Mouse (Mus musculus) neural tube, embryonic 12.5 days (tissue): Measurements from ENCODE around the gene Fbxw4. TPM values are rescaled to one million over a fixed set of nuclear protein-coding genes. Genes with fewer than 3 reads are reported as not detected.

Experiments
- ATAC-seq: fragments of 200-750 bp; cut with Nextera tagmentation; 2 replicates; pipeline ENCODE4 v1.8.0; 2017; ENCODE audit warnings: low read depth, mild to moderate bottlenecking, moderate TSS enrichment, moderate library complexity; ENCODE audit not compliant: low FRiP score
- H3K27ac ChIP-seq: fragments of 300-500 bp; sonication (generic); 2 replicates; pipeline ENCODE4 v1.5.1; 2016
- H3K27me3 ChIP-seq: fragments of 300-500 bp; sonication (generic); replicated peaks from 2 replicates; pipeline ENCODE4 v1.6.1; 2016; ENCODE audit warnings: mild to moderate bottlenecking
- H3K36me3 ChIP-seq: fragments of 300-500 bp; sonication (generic); 2 replicates; pipeline ENCODE4 v1.6.1; 2016; ENCODE audit warnings: mild to moderate bottlenecking
- H3K4me1 ChIP-seq: fragments of 300-500 bp; sonication (generic); 2 replicates; pipeline ENCODE4 v1.6.1; 2016
- H3K4me2 ChIP-seq: fragments of 300-500 bp; sonication (generic); replicated peaks from 2 replicates; pipeline ENCODE4 v1.6.1; 2016; ENCODE audit warnings: mild to moderate bottlenecking
- H3K4me3 ChIP-seq: fragments of 300-500 bp; sonication (generic); 2 replicates; pipeline ENCODE4 v1.5.1; 2016
- H3K9ac ChIP-seq: fragments of 300-500 bp; sonication (generic); 2 replicates; pipeline ENCODE4 v1.6.1; 2016; ENCODE audit warnings: mild to moderate bottlenecking
- H3K9me3 ChIP-seq: fragments of 300-500 bp; sonication (generic); 2 replicates; pipeline ENCODE4 v1.6.1; 2016; ENCODE audit warnings: mild to moderate bottlenecking
- WGBS: fragments of 180-500 bp; shearing (Covaris S2); methylation state at CpG from one replicate; pipeline ENCODE4 v1.1.7; 2016; 5-methylcytosine and 5-hydroxymethylcytosine counted together
- polyA plus RNA-seq: library from polyadenylated mRNA; unstranded; fragments of >200 nt; fragmentation: Nextera tagmentation; extraction: Ambion mirVana; gene quantifications from 2 replicates; pipeline ENCODE4 v1.2.1, GENCODE M21; 2016

The Fbxw4 gene
- polyA plus RNA-seq, 1 experiment from 2014 or later: 5.9 TPM

DNA sequence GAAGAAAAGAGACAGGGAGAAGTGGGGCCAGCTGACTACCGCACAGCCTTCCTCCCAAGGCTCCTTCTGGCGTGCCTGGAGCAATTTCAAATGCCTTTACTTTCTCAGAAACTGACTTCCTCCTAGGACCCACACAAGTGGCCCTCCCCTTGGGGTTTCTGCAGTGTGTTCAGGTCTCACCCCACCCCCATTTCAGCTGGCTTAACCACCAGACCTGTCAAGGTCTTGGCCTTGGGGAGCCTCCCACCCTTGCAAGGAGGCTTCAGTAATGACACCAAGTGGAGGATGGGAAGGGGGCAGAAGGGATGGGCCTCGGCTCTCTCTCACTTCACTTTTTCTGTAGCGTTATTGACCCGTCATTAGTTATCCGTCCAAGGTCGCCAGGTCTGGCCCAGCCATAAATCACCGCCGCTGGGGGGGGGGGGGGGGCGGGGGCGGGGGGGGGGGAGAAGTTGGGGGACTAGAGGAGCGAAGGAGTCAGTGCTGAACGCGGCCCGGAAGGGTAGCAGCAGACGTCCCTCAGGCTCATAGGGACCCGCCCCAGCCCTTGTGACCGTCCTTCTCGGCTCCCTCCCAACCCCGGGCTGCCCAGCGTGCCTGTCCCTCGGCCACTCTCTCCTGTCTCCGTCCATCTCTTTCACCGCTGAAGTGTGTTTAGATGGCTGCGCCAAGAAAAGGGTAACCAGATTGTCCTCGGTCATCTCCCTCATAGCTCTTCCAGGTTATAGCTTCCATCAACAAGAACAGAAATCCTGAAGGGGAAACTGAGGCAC is 115.8 kb downstream of the Fbxw4 start:
- no peak overlapping the region for H3K27ac ChIP-seq
- H3K27me3 ChIP-seq: peaks cover 62% of the 10 kb centered on the region

DNA sequence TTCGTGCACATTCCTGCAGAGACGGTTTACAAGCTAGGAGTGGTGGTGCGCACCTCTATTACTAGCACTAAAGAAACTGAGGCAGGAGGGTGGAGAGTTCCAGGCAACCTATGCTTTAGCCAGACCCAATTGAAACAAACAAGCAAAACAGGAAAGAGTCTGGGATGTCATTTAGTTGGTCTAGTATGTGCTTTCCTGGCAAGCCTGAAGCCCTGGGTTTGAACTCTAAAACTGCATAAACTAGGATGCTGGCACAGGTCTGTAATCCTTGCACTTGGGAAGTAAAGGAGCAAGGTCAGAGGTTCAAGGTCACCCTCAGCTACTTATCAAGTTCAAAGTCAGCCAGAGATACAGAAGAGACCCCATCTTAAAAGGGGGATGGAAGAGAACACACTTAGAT is 118.1 kb downstream of the Fbxw4 start:
- Histone ChIP-seq H3K4me2 (peak overlapping the region; percentile 68), H3K9me3 (no peaks in the 10 kb centered on the region), H3K4me1 (peaks cover 43% of the 10 kb centered on the region), H3K27me3 (peaks cover 51% of the 10 kb centered on the region), H3K27ac (peak overlapping the region; percentile 17; the same call in 1 of the 2 replicates), H3K9ac (0 out of 2 replicates have a peak overlapping the region, but pooled peaks have one; percentile 49), H3K4me3 (peak overlapping the region; percentile 18; the same call in 1 of the 2 replicates), H3K36me3 (no peaks in the 10 kb centered on the region)
- no peak for ATAC-seq
- WGBS: 12% methylated on average over 3 of the region's 3 CpGs

More for the DNA sequence above, 115.8 kb downstream of the Fbxw4 start:
- H3K4me2 ChIP-seq: peak overlapping the region; percentile 76
- H3K9ac ChIP-seq: peak overlapping the region; percentile 40; the same call in 1 of the 2 replicates
- under 1% methylated on average over 17 of the region's 26 CpGs for WGBS
- H3K9me3 ChIP-seq: no peaks in the 10 kb centered on the region
- peaks cover 58% of the 10 kb centered on the region for H3K4me1 ChIP-seq
- no peaks in the 10 kb centered on the region for H3K36me3 ChIP-seq
- ATAC-seq: no peak
- peak overlapping the region; percentile 29 for H3K4me3 ChIP-seq

DNA sequence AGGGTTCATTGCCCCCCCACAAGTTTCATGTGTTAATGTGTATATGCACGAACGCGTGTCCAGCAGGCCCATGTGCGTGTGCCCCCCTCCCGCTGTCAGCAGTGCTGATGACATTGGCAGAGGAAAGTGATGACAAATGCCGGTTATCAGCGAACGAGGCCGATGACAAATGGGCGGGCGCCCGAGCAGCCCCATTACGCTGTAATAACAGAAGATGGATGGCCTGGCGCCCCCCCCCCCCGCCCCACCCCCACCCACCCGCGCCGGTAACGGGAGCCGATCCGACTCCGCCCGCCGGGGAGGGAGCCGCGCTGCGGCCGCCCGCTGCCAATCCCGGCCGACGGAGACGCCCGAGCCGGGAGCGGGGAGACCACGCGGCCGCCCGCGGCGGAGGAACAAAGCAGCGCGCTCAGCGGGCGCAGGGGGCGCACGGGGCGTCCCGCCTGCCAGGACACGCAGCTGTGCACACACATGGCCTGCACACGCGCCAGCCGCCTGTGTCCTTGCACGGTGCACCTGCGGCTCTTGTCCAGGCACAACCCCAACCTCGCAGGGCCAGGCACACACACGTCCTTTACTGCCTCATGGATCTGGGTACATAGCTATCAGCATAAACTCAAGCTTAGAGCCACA is 118.6 kb downstream of the Fbxw4 start:
- under 1% methylated on average over 52 of the region's 58 CpGs for WGBS
- Histone ChIP-seq H3K36me3 (no peaks in the 10 kb centered on the region), H3K4me1 (peaks cover 43% of the 10 kb centered on the region), H3K9ac (peak overlapping the region; percentile 49), H3K4me2 (peak overlapping the region; percentile 68), H3K9me3 (no peaks in the 10 kb centered on the region), H3K27me3 (peaks cover 47% of the 10 kb centered on the region), H3K27ac (peak overlapping the region; percentile 17), H3K4me3 (peak overlapping the region; percentile 18)
- ATAC-seq: peak; percentile 72

DNA sequence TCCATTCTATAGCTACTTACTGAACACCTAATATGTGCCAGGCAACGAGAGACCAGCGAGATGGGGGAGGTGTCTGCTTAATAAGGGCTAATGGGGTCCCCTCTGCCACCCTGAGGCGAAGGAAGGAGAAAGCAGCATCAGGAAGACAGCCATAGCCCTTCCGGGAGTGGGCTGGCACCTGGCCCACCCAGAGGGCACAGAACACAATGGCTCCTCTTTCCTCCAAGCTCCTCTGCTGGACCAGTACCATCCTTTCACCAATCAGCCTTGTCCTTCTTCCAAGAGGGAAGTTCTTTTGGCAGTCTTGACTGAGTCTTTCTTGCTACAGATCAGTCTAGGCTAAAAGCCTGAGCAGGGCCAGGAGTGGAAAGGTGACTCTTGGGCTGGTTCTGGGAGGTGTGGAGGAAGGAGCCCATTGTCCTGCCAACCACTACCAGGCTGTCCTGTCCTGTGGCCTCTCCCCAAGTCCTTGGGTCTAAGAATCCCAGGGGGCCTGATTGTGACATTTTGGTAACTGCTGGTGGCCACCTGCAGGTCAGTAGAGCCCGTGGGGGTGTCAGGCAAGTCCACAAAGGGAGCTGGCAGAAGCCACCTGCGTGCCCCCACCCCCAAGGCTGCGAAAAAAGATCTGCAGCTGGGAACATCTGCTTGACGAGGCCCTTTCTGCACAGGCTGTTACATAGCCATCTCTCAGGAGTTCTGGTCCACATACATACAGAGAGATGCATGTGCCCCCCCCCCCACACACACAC is 119.3 kb downstream of the Fbxw4 start:
- WGBS: 27% methylated on average over 8 of the region's 8 CpGs
- peaks cover 47% of the 10 kb centered on the region for H3K4me1 ChIP-seq
- H3K4me2 ChIP-seq: peak overlapping the region; percentile 68
- peak overlapping the region; percentile 49; the same call in 1 of the 2 replicates for H3K9ac ChIP-seq
- ATAC-seq: no peak; the same call in 1 of the 2 replicates
- H3K27me3 ChIP-seq: peaks cover 40% of the 10 kb centered on the region
- H3K36me3 ChIP-seq: no peaks in the 10 kb centered on the region
- H3K9me3 ChIP-seq: no peaks in the 10 kb centered on the region
- H3K4me3 ChIP-seq: peak overlapping the region; percentile 18
- H3K27ac ChIP-seq: peak overlapping the region; percentile 17; the same call in 1 of the 2 replicates

DNA sequence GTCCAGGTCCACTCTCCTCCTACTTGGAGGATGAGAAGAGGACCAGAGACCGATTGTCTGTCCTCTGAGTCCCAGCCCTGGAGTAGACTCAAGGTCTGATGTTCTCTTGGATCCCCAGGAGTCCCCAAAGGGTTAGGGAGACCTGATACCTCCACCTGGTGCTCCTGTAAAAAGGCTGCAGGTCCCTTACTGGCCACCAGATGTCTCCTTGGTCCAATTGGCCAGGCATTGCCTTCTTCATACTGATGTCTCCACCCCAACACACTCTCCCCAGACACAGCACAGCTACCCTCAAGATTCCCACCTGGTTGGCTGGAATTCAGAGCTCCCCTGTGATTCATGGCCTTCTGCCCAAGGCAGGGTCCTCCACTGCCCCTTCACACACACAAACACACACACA is 122.6 kb downstream of the Fbxw4 start:
- Histone ChIP-seq H3K4me1 (peaks cover 47% of the 10 kb centered on the region), H3K4me3 (no peak overlapping the region), H3K4me2 (no peak overlapping the region), H3K9me3 (no peaks in the 10 kb centered on the region), H3K27me3 (peaks cover 17% of the 10 kb centered on the region; the same call in 1 of the 2 replicates), H3K36me3 (no peaks in the 10 kb centered on the region), H3K27ac (no peak overlapping the region), H3K9ac (no peak overlapping the region)
- WGBS: 59% methylated on average over 1 of the region's 1 CpGs
- no peak for ATAC-seq

DNA sequence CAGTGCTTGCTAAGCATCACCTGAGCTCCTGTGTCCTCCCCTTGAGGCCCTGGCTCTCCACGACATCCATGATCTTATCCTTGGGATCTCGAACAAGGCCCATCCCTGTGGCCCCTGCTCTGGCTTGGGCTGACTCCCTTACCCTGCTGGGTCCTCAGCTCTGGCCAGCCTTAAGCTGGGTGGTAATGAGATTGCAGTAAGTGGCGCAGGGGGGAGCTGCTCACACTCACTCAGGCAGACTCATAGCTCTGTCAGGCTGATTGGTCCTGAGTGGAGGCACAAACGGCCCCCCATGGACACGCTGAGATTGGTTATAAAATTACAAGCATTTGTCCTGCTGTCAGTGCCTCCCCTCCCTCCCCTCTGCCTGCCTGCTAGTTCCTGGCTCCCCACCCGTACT is 124.2 kb downstream of the Fbxw4 start:
- Histone ChIP-seq H3K4me1 (peaks cover 35% of the 10 kb centered on the region), H3K27ac (0 out of 2 replicates have a peak overlapping the region, but pooled peaks have one; percentile 3), H3K27me3 (peaks cover 10% of the 10 kb centered on the region; the same call in 1 of the 2 replicates), H3K9ac (no peak overlapping the region), H3K4me3 (no peak overlapping the region), H3K36me3 (no peaks in the 10 kb centered on the region), H3K4me2 (no peak overlapping the region), H3K9me3 (no peaks in the 10 kb centered on the region)
- WGBS: 40% methylated on average over 6 of the region's 6 CpGs
- peak; percentile 42; the same call in 1 of the 2 replicates for ATAC-seq

DNA sequence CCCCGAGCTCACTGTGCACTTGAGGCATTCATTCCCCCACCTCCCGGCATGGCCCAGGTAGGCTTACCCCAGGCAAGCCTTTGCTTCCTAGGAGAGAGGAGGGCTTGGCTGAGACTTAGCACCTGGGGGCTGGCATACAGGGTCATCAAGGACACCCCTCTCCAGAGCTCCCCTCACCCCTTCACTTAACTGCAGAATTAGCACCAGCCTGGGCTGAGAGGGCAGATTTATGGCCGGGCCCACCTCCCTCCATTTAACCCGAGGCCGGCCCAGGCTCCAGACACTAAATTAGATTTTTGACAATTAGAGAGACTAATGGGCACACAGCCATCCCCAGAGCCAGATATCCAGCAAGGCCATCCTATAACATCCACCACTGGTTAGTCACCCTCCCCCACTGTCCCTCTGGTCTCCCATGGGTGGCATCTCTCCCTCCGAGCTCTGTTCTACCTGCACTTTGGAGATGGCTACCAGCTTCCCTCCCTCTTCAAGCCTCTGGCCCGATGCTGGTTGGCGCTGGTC is 124.8 kb downstream of the Fbxw4 start:
- 49% methylated on average over 8 of the region's 8 CpGs for WGBS
- Histone ChIP-seq H3K36me3 (peaks cover under 1% of the 10 kb centered on the region; the same call in 1 of the 2 replicates), H3K4me2 (0 out of 2 replicates have a peak overlapping the region, but pooled peaks have one; percentile 2), H3K27me3 (peaks cover 6% of the 10 kb centered on the region; the same call in 1 of the 2 replicates), H3K9ac (no peak overlapping the region), H3K27ac (0 out of 2 replicates have a peak overlapping the region, but pooled peaks have one; percentile 3), H3K4me3 (no peak overlapping the region), H3K4me1 (peaks cover 28% of the 10 kb centered on the region), H3K9me3 (no peaks in the 10 kb centered on the region)
- no peak for ATAC-seq

DNA sequence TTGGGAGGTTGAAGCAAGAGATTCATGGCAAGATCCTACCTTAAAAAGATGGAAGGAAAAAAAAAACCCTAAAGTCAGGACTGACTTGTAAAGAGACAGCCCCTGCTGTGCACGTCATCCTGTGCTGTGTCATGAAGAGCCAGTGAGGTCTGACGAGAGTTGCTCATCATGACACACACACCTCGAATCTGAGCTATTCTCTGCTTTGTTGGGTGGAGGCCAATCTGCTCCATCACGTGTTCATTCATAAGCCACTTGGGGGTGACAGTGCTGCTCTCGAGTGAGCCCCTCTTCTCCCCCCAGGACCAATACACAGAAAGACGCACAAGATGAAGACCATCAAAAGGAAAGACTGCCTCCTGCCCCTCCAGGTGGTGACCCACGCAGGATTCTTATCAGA is 126.5 kb downstream of the Fbxw4 start:
- Histone ChIP-seq H3K4me2 (no peak overlapping the region), H3K4me3 (no peak overlapping the region), H3K9ac (no peak overlapping the region), H3K9me3 (no peaks in the 10 kb centered on the region), H3K27me3 (no peaks in the 10 kb centered on the region), H3K27ac (no peak overlapping the region), H3K36me3 (peaks cover 17% of the 10 kb centered on the region), H3K4me1 (peaks cover 22% of the 10 kb centered on the region)
- 76% methylated on average over 7 of the region's 7 CpGs for WGBS
- no peak for ATAC-seq

DNA sequence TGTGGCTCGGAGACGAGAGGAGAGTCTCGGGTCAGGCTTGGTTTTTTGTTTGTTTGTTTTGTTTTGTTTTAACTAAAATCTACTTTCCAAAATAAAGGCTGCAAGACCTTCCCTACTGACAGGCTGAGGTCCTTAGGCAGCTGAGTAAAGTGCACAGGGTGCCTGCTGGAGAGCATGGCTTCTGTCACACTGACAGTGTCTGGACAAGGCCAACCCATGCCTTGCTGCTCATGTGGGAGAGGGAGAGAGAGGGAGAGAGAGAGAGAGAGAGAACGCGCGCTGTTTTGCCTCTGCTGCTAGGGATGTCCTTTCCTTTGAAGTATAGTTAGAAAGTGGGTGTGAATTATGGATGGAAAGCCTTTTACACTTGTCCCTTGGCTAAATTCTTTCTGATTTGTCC is 128.6 kb downstream of the Fbxw4 start:
- Histone ChIP-seq H3K36me3 (peaks cover 35% of the 10 kb centered on the region), H3K9me3 (no peaks in the 10 kb centered on the region), H3K4me3 (no peak overlapping the region), H3K9ac (no peak overlapping the region), H3K4me2 (no peak overlapping the region), H3K27me3 (no peaks in the 10 kb centered on the region), H3K4me1 (peaks cover 22% of the 10 kb centered on the region), H3K27ac (no peak overlapping the region)
- no peak for ATAC-seq
- WGBS: 71% methylated on average over 6 of the region's 6 CpGs

DNA sequence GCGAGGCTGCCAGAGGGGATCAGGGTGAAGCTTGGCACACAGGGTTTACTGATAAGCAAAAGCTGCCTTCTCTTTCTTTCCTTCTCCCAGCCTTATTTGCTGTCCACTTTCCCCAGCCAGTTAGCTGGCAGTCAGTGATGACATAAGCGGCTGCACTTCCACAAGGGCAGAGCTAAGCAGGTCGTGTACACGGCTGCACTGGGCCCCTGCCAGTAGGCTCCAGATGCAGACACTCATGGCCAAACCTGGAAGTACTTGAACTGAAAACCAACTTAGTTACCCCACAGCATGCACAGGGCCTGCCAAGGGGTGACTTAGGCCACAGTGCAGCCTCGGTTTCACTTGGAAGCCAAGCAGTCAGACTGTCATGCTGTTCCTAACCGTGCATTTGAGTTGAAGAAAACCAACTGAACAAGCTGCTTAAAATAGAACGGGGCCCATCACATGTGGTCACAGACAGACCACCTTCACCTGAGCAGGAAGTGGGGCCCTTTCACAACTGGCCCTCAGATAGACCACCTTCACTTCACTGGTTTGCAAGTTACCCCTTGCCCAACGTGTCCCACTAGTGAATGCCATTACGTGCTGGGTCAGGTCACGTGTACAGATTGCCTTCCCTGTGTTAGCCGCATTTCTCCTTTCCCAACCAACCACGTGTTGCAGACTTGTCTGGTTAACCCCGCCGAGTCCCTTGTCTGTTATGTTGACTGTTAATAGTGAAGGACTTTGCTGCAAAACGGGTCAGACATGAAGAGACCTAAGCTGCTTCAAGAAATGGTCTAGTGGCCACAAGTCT is 129.7 kb downstream of the Fbxw4 start:
- Histone ChIP-seq H3K27me3 (no peaks in the 10 kb centered on the region), H3K4me2 (no peak overlapping the region), H3K36me3 (peaks cover 35% of the 10 kb centered on the region), H3K27ac (no peak overlapping the region), H3K9ac (no peak overlapping the region), H3K4me1 (peaks cover 14% of the 10 kb centered on the region), H3K9me3 (no peaks in the 10 kb centered on the region), H3K4me3 (no peak overlapping the region)
- WGBS: 87% methylated on average over 15 of the region's 15 CpGs
- no peak for ATAC-seq

DNA sequence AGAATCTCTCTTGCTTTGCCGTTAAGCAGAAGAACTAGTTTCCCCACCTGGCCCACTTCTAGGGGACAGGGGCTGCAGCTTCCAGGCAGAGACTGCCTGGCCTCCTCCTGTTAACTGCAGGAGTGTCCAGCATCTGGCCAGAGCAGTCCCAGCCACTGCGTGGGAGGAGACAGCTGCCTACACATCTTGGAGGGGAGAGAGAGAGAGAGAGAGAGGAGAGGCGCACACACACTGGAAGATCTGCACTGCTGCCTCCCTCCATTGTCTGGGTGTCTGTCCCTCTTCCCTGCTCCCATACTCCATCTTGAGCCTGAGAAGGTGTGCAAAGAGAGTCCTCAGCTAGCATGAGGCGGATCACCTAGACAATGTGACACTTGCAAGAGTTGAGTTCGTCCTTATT is 130.8 kb downstream of the Fbxw4 start:
- no peaks in the 10 kb centered on the region for H3K9me3 ChIP-seq
- no peak for ATAC-seq
- H3K4me1 ChIP-seq: peaks cover 3% of the 10 kb centered on the region; the same call in 1 of the 2 replicates
- H3K36me3 ChIP-seq: peaks cover 45% of the 10 kb centered on the region
- 74% methylated on average over 5 of the region's 5 CpGs for WGBS
- H3K27me3 ChIP-seq: no peaks in the 10 kb centered on the region
- no peak overlapping the region for H3K4me3 ChIP-seq
- H3K4me2 ChIP-seq: no peak overlapping the region
- H3K27ac ChIP-seq: no peak overlapping the region
- H3K9ac ChIP-seq: no peak overlapping the region
